Comparison of ENCODE assay signal across 10 mouse cellular contexts in genomic region chr3:131471836-131472235, GRCm38 (mm10). TPM values are rescaled to one million over a fixed set of nuclear protein-coding genes. Genes with fewer than 3 reads are reported as not detected.
DNase-seq lines count a peak whose midpoint lies in the region; ATAC-seq and TF ChIP-seq lines count a peak whose summit lies in the region.
"Had no signal": no experiment of that assay in that cellular context is flagged by ENCODE, and none has a peak within 500 bp of the region (broad histone marks: within the 10 kb centered on the region; RNA-seq: fewer than 3 reads in every experiment).

No protein-coding gene starts in this region.

- no peak for TF ChIP-seq EP300 in liver, postnatal 0 days (IDR thresholded peaks at IDR 0.05; ENCODE audit: low read depth)

- peak; percentile 31 for TF ChIP-seq CTCF in liver, postnatal 0 days (IDR thresholded peaks at IDR 0.05; ENCODE audit: low read depth)
- TF ChIP-seq CTCF in brain, embryonic 14.5 days (IDR thresholded peaks at IDR 0.05; ENCODE audit: borderline replicate concordance, extremely low read depth, insufficient read depth, insufficient read length), result peak; percentile 36; the same call in 1 of the 2 replicates

- intact Hi-C loops in heart, postnatal 36 days (cut with DNase I), result no loop called here

- peaks cover 13% of the 10 kb centered on the region for H3K4me1 ChIP-seq in liver, postnatal 0 days (ENCODE audit: insufficient read depth)
- no peaks in the 10 kb centered on the region for H3K4me1 ChIP-seq in liver, embryonic 11.5 days (replicated peaks; ENCODE audit: control insufficient read depth, insufficient read depth, low read length)
- peaks cover 23% of the 10 kb centered on the region for H3K4me1 ChIP-seq in hindbrain, embryonic 13.5 days (replicated peaks)
- peaks cover 14% of the 10 kb centered on the region for H3K4me1 ChIP-seq in neural tube, embryonic 13.5 days (replicated peaks)

- H3K9ac ChIP-seq in liver, postnatal 0 days (replicated peaks), result no peak overlapping the region
- no peak overlapping the region for H3K9ac ChIP-seq in liver, embryonic 11.5 days (ENCODE audit: low read depth, low read length)
- no peak overlapping the region for H3K9ac ChIP-seq in hindbrain, embryonic 13.5 days
- no peak overlapping the region for H3K9ac ChIP-seq in neural tube, embryonic 13.5 days
- H3K9ac ChIP-seq: limb, embryonic 13.5 days had no signal

- H3K27ac ChIP-seq in liver, postnatal 0 days (ENCODE audit: low read depth), result no peak overlapping the region
- no peak overlapping the region for H3K27ac ChIP-seq in liver, embryonic 11.5 days (ENCODE audit: low read depth, low read length)
- H3K27ac ChIP-seq in hindbrain, embryonic 13.5 days, result peak overlapping the region; percentile 20; the same call in 1 of the 2 replicates
- H3K27ac ChIP-seq in neural tube, embryonic 13.5 days (replicated peaks), result no peak overlapping the region
- H3K27ac ChIP-seq: limb, embryonic 13.5 days had no signal

- no peak overlapping the region for H3K4me3 ChIP-seq in liver, postnatal 0 days (ENCODE audit: low read depth, low read length)
- H3K4me3 ChIP-seq in liver, embryonic 11.5 days (ENCODE audit: low read depth, low read length), result no peak overlapping the region
- no peak overlapping the region for H3K4me3 ChIP-seq in hindbrain, embryonic 13.5 days
- no peak overlapping the region for H3K4me3 ChIP-seq in neural tube, embryonic 13.5 days
- H3K4me3 ChIP-seq: limb, embryonic 13.5 days had no signal

- H3K4me2 ChIP-seq in liver, postnatal 0 days (ENCODE audit: low read depth, low read length), result no peak overlapping the region
- no peak overlapping the region for H3K4me2 ChIP-seq in liver, embryonic 11.5 days
- H3K4me2 ChIP-seq in hindbrain, embryonic 13.5 days, result no peak overlapping the region
- no peak overlapping the region for H3K4me2 ChIP-seq in neural tube, embryonic 13.5 days
- H3K4me2 ChIP-seq: limb, embryonic 13.5 days had no signal

- no peak for ATAC-seq in liver, postnatal 0 days
- ATAC-seq in liver, embryonic 11.5 days (replicated peaks; ENCODE audit: low FRiP score), result no peak
- ATAC-seq in hindbrain, embryonic 13.5 days (ENCODE audit: low FRiP score), result peak; percentile 50; the same call in 1 of the 2 replicates
- ATAC-seq in neural tube, embryonic 13.5 days (ENCODE audit: low read depth), result peak; percentile 74

- no peak for DNase-seq in liver, postnatal 0 days
- no peak for DNase-seq in liver, embryonic 11.5 days (ENCODE audit: low spot score)
- DNase-seq in brain, embryonic 14.5 days (ENCODE audit: low read depth), result peak; percentile 72
- no peak for DNase-seq in heart, postnatal 36 days
- DNase-seq in kidney, postnatal 14 days, result no peak
- DNase-seq in adrenal gland, adult 2 months, result no peak
- DNase-seq: cerebellum, adult 2 months had no signal

- H3K27me3 ChIP-seq in liver, postnatal 0 days (ENCODE audit: insufficient read depth, low read length), result no peaks in the 10 kb centered on the region
- no peaks in the 10 kb centered on the region for H3K27me3 ChIP-seq in liver, embryonic 11.5 days (replicated peaks; ENCODE audit: control insufficient read depth, insufficient read depth, low read length)
- H3K27me3 ChIP-seq in hindbrain, embryonic 13.5 days, result no peaks in the 10 kb centered on the region
- no peaks in the 10 kb centered on the region for H3K27me3 ChIP-seq in neural tube, embryonic 13.5 days
- H3K27me3 ChIP-seq: limb, embryonic 13.5 days had no signal

- no peak for TF ChIP-seq POLR2A in brain, embryonic 14.5 days (IDR thresholded peaks at IDR 0.05; ENCODE audit: borderline replicate concordance, extremely low read depth, insufficient read depth, insufficient read length, poor library complexity, severe bottlenecking)

- WGBS in liver, postnatal 0 days (ENCODE audit: insufficient replicate concordance), result 67% methylated on average over 6 of the region's 6 CpGs
- WGBS in liver, embryonic 11.5 days, result 57% methylated on average over 6 of the region's 6 CpGs
- 42% methylated on average over 6 of the region's 6 CpGs for WGBS in hindbrain, embryonic 13.5 days
- WGBS in neural tube, embryonic 13.5 days, result 40% methylated on average over 6 of the region's 6 CpGs

- no peaks in the 10 kb centered on the region for H3K9me3 ChIP-seq in liver, postnatal 0 days (ENCODE audit: low read length)
- no peaks in the 10 kb centered on the region for H3K9me3 ChIP-seq in liver, embryonic 11.5 days (ENCODE audit: control insufficient read depth, low read length)
- no peaks in the 10 kb centered on the region for H3K9me3 ChIP-seq in hindbrain, embryonic 13.5 days
- H3K9me3 ChIP-seq in neural tube, embryonic 13.5 days, result no peaks in the 10 kb centered on the region

- H3K36me3 ChIP-seq in liver, postnatal 0 days (replicated peaks; ENCODE audit: insufficient read depth, low read length), result no peaks in the 10 kb centered on the region; the same call in 1 of the 2 replicates
- no peaks in the 10 kb centered on the region for H3K36me3 ChIP-seq in liver, embryonic 11.5 days (ENCODE audit: control insufficient read depth, insufficient read depth, low read length)
- H3K36me3 ChIP-seq in hindbrain, embryonic 13.5 days, result no peaks in the 10 kb centered on the region
- H3K36me3 ChIP-seq in neural tube, embryonic 13.5 days, result no peaks in the 10 kb centered on the region
- H3K36me3 ChIP-seq: limb, embryonic 13.5 days had no signal

RNA-seq across cellular contexts. Expression of gene Sgms2, which starts 19.4 kb away (rescaled TPM):
- 9.2 and 12.5 TPM in 2 replicates for polyA plus RNA-seq in liver, postnatal 0 days (2015; fragmentation: Nextera tagmentation; extraction: Ambion mirVana)
- 3.6 and 4.0 TPM in 2 replicates for polyA plus RNA-seq in liver, embryonic 11.5 days (2014; fragmentation: Nextera tagmentation; extraction: Ambion mirVana)
- polyA plus RNA-seq in brain, embryonic 14.5 days (2012; rRNA removed), result 0.48 and 3.3 TPM in 2 replicates
- polyA plus RNA-seq in hindbrain, embryonic 13.5 days (2015; fragmentation: Nextera tagmentation; extraction: Ambion mirVana), result 2.4 and 2.8 TPM in 2 replicates
- polyA plus RNA-seq in neural tube, embryonic 13.5 days (2015; fragmentation: Nextera tagmentation; extraction: Ambion mirVana), result 0.85 and 1.1 TPM in 2 replicates
- 1 to 10 TPM; 1.4 to 3.2 TPM for total RNA-seq in heart, postnatal 36 days (2021)
- total RNA-seq in adrenal gland, adult 2 months (2021), result 1 to 10 TPM; 6.3 to 9.2 TPM
- 0.54 and 0.93 TPM in 2 replicates for polyA plus RNA-seq in adrenal gland, adult 2 months (2012; rRNA removed)

Comparison
In these comparisons a context has a peak if more than half of its experiments do, and no peak if none do; other contexts are left out.
1. ATAC-seq: peak in hindbrain, embryonic 13.5 days (single experiment) and neural tube, embryonic 13.5 days (single experiment); none in liver, postnatal 0 days (single experiment) and liver, embryonic 11.5 days (single experiment).